Mouse (Mus musculus): ENCODE data around the gene Slc46a1.
A peak's percentile ranks its signal among the peaks of the same experiment; 100 is the strongest.

Gene Slc46a1

GRCm38 (mm10) chr11:78465568-78466180 is at the start of gene Slc46a1:
Gene Slc46a1, plus strand, starts transcription at chr11:78465697.
- peak; percentile 81 for DNase-seq

GRCm38 (mm10) chr11:78416854-78417253 is 48.6 kb upstream of the Slc46a1 start:
- no peak for DNase-seq

- DNase-seq, result no peak
Measured at GRCm38 (mm10) chr11:78420263-78420889, 45.1 kb upstream of the Slc46a1 start.

DNA sequence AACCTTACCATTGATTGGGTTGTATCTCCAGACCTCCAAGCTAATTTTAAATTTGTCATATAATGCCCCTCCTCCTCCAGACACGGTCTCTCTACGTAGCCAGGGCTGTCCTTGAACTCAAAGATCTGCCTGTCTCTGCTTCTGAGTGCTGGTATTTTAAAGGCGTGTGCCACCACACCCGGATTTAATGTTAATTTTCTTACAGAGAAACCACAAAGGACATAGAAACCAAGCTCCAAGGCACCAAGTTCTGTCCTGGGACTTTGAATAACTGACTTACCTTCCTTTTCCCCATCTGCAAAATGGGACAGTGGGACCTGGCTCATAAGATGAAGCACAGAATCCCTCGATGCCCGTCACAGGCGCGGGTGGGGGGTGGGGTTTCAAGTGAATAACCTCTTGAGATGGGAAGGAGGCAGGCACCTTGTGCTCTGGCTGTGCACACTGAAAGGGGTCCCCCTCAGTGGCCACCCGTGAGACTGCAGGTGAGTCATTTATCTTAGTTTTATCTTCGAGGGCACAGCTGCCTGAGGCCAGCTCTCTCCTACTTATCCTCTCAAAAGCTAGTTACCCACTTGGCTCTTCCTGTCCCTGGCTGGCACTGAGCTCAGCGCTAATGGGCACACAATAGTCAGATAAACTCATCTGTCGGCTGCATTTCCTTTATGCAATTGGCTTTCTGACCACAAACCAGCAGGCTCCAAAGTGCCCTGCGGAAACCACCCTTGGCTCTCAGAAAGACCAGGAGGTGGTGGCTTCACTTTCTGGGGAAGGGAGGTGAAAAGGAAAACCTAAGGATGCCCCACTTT is 44.1 kb upstream of the Slc46a1 start:
- no peak for DNase-seq

DNA sequence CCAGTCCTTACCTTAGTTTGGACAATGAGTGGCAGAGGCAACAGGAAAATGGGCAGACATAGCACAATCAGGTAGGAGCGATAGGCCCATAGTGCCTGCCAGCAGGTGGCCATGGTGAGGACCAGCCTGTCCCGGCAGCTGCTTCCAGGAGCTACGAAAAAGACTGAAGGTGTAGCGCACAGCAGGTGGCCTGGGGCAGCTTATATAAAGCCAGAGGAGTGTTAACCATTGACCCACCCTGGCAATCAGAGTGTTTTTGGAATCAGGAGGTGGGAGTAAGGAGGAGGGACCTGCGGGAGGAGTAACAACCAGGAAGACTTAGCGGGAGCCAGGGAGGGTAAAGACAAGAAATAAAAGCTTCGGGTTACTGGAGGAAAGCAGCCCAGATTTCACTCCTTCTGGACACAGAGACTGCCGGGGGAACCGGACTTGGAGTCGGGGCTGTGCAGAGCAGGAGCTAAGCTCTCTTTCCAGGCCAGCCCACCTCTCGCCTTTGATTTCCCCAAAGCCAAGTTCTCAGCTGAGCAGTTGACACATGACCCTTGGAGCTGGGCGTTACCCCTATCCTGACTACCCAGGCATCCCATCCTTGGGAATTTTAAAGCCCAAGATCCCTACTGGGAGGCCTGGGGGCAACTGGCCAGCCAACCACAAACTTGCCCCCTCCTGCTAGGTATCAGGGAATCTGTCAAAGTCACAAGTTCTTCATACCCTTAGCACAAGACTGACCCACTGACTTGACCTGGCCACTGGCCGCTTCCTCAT is 43.3 kb upstream of the Slc46a1 start, which contains the start of gene Slc13a2:
Gene Slc13a2 (minus strand): TSS at position 163 of the 765 bp plus-strand sequence.
- DNase-seq, result no peak

DNA sequence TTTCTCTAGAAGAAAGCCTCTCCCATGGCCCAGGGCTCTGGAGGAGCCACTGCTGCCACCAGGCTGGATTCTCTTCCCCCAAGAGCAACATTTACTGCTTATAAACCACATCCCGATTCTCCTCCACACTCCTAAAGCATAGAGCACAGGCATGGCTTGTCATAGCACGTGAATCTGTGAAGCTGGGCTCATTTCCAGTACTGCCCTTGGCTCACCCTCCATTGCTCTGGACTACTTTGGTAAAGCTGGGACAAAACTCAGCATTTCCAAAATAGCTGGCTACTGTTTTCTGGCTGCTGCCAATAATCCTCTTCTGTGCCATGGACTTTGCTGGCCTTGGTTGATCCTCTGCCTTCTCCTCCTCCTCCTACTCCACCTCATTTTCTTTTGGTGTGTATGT is 41.1 kb upstream of the Slc46a1 start:
- no peak for DNase-seq

DNA sequence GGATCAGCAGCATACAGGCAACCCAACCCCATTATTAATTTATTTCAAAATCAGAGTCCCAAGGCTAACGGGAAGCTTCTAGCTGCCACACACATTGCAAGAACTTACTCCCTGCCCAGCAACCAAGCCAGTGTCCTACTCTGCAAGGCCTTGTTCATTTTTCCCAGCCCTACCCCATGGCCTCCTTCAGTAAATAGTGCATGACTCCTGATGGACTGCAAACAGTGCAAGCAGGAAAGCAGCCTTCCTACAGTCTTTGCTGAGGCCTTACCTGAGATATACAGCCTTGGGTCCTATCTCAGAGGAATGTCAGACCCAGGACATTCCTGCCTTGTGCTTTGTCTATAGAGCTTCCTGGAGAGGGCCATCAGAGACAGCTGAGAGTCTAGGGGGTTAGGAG is 39.9 kb upstream of the Slc46a1 start:
- DNase-seq, result no peak

GRCm38 (mm10) chr11:78427655-78428054 is 37.8 kb upstream of the Slc46a1 start:
- no peak for DNase-seq

DNA sequence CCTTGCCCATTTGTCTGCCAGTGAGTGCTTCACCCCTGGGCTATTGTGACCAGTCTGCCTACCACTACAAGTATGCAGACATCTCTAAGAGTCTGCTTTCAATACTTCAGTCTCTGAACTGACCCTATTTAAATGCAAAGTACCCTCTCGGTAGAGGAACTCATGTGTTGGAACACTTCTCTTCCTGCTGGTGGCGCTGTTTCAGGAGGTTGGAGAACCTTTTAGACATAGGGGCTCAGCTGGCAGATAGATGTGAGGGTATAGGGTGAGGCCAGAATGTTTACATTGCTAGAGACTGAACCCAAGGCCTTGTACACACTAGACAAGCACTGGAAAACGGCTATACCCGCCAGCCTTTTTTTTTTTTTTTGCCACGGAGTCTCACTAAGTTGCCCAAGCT is 37.2 kb upstream of the Slc46a1 start:
- no peak for DNase-seq

DNA sequence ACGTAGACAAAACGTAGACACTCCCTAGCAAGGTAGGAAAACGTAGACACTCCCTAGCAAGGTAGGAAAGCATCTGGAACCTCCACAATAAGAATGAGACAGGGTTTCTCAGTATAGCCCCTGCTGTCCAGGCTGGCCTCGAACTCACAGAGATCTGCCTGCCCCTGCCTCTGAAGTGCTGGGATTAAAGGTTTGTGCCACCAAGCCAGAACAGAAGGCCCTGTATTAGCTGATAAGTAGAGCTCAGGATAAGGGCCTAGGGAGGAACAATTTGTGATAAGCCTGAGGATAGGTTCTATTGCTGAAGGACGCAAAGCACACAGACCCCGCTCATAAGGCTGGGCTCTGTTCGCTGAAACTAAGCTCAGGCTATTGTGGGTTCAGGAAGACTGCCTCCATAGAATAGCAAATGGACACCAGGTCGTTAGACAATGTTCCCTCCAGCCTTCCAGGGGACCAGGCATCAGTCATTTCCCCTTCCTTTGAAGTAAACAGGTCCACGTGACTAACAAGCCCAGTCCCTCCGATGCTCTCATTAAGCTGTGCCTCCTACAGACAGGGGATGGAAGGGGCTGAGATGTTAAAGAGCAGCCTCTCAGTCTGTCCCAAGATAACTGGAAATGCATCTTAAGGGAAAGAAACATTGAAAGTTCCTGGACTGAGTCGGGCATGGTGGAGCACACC is 35.2 kb upstream of the Slc46a1 start:
- DNase-seq, result no peak

GRCm38 (mm10) chr11:78431176-78431575 is 34.3 kb upstream of the Slc46a1 start:
- DNase-seq, result no peak

- no peak for DNase-seq
Measured at GRCm38 (mm10) chr11:78434052-78434451, 31.4 kb upstream of the Slc46a1 start.

- DNase-seq, result peak; percentile 30
Measured at GRCm38 (mm10) chr11:78435776-78436349, 29.6 kb upstream of the Slc46a1 start.

DNA sequence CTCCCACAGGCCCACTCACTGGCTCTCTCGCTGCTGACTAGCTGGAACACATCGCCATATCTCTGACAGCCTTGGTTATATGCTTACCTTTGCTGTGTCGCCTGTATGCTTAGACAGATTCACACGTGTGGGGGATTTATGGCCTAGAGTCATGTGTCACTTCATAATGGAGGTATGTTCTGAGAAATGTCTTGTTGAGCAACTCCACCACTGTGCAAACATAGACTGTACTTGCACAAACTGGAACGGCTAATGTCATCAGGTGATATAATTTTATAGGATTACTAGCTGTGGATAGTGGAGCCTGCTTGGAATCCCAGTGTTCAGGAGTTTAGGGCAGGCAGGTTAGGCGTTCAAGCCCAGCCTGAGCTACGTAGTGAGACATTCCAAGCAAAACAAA is 28.3 kb upstream of the Slc46a1 start:
- DNase-seq, result no peak

DNA sequence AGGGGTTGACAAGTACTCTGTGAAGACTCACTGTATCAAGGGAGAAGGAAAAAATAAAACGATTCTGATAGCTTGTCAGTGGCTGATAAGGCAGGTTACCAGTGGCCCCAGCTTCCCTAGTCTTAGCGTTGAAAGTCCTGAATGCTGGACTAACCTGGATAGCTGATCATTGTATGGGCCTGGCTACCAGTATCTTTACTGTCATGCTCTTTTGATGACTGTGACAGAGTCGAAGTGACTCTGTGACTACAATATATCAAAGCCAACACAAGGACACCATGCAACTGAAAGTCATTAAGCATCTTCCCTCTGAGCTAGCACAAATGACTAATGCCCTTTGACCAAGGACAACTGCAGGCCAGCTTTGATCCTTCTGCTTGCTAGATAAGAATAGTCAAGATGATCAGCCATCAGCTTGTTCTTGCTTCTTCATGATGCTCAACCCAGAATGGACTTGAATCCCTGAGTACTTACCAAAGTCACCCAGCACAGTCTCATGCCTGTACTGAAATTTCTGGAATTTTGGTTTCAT is 27.0 kb upstream of the Slc46a1 start:
- DNase-seq, result no peak

DNA sequence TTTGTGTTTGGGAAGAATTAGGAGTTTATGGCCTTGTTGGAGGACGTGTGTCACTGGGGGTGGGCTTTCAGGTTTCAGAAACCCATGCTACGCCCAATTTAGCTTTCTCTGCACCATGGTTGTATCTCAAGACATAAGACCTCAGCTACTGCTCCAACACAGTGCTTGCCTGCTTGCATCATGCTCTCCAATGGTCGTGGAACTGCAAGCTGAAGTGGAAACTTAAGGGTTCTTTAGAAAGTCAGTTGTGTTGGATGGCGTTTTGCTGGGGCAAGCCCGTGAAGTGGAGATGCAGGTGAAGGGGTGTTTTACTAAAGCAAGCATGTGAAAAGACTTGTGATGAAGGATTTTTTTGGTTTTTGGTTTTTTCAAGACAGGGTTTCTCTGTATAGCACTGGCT is 22.4 kb upstream of the Slc46a1 start:
- DNase-seq, result no peak

DNA sequence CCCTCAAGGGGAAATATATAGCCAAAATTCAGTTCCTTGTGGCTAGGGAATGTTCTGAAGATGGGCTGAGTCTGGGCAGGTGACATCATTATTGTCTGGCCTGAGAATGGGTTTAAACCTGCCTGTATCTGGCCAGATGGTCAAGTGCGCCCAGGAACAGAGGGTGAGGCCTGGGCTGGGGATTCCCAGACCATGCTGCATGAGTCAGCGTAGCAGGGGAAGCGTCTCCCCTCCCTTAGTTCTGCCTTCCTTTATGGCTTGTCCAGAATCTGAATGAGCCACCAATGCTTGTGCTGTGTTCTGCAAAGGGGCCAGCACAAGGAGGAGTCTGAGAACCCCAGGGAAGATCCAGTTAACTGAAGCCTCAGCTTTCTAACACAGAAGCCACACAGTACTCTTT is 18.3 kb upstream of the Slc46a1 start:
- DNase-seq, result no peak

DNA sequence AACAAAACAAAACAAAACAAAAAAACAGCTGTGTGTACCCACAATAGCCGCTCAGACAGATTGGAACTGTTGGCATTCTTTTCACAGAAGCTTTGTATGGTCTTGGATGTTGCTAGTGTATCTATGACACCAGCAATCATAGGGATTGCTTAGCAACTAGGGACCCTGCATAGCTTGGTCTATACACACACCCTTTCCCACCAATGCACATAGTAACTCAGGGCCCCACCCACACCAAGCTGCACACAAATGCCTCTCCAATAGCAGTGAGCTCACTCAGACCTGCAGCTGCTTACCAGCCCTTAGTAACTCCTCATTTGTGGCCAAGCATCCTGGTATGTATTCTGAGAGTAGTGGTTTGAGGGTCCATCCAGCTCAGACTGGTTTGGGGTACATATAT is 17.3 kb upstream of the Slc46a1 start:
- no peak for DNase-seq

GRCm38 (mm10) chr11:78450337-78450736 is 15.2 kb upstream of the Slc46a1 start:
- no peak for DNase-seq

DNA sequence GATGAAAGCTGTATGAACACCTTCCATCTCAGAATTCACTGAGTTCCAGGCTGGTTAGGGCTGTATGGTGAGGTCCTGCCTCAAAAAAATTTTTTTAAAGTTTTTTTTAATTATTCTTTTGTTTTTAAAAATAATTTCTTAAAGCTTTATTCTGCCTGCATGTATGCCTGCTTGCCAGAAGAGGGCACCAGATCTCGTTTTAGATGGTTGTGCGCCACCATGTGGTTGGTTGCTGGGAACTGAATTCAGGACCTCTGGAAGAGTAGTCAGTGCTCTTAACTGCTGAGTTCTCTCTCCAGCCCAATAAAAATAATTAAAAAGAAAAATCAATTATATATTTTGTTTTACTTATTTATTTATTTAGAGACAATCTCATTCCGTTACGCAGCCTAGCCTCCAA is 11.8 kb upstream of the Slc46a1 start:
- peak; percentile 79 for DNase-seq

DNA sequence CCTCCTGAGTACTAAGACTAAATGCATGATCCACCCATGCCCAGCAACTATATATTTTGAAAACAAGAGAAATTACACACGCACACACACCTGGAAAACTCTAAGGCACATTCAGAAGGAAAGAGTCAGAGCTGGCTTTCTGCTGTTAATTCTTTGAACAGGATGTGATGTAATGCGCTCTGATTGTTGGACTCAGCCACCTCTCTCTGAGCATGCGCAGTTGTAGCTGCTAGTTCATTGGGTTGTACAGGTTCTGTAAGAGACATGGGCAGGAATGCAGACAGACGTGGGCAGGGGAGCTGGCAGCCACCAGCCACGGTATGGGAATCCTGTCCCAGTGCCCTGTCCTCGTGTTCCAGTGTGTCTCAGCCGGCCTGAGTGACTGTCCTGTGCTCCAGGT is 11.2 kb upstream of the Slc46a1 start:
- DNase-seq, result no peak

- no peak for DNase-seq
Measured at GRCm38 (mm10) chr11:78455308-78455707, 10.2 kb upstream of the Slc46a1 start.
